Mouse (Mus musculus) right cerebral cortex, postnatal 25 days (tissue): ENCODE measurements around the gene Ppp1r13b.

Source experiments
- DNase-seq: peaks from one replicate; pipeline ENCODE4 v3.0.0; 2022

The Ppp1r13b gene

GRCm38 (mm10) chr12:111875499-111875898 is 32.4 kb downstream of the Ppp1r13b start:
- DNase-seq = no peak

GRCm38 (mm10) chr12:111874601-111875140 is 33.2 kb downstream of the Ppp1r13b start:
- no peak for DNase-seq

GRCm38 (mm10) chr12:111872079-111872478 is 35.8 kb downstream of the Ppp1r13b start:
- no peak for DNase-seq

GRCm38 (mm10) chr12:111870811-111871210 is 37.1 kb downstream of the Ppp1r13b start:
- DNase-seq = no peak

- no peak for DNase-seq
Observed at GRCm38 (mm10) chr12:111869806-111870205, 38.1 kb downstream of the Ppp1r13b start.

GRCm38 (mm10) chr12:111864206-111864824 is 43.6 kb downstream of the Ppp1r13b start:
- DNase-seq = no peak

GRCm38 (mm10) chr12:111855448-111855847 is 52.5 kb downstream of the Ppp1r13b start:
- no peak for DNase-seq

- no peak for DNase-seq
Observed at GRCm38 (mm10) chr12:111853546-111853945, 54.4 kb downstream of the Ppp1r13b start.

GRCm38 (mm10) chr12:111853011-111853436 is 54.9 kb downstream of the Ppp1r13b start:
- DNase-seq = no peak

- DNase-seq = no peak
Observed at GRCm38 (mm10) chr12:111851745-111852144, 56.2 kb downstream of the Ppp1r13b start.

- no peak for DNase-seq
Observed at GRCm38 (mm10) chr12:111851235-111851634, 56.7 kb downstream of the Ppp1r13b start.

GRCm38 (mm10) chr12:111848300-111848798 is 59.6 kb downstream of the Ppp1r13b start:
- no peak for DNase-seq

GRCm38 (mm10) chr12:111846815-111847214 is 61.1 kb downstream of the Ppp1r13b start:
- no peak for DNase-seq

- no peak for DNase-seq
Observed at GRCm38 (mm10) chr12:111845953-111846352, 62.0 kb downstream of the Ppp1r13b start.

GRCm38 (mm10) chr12:111843470-111843869 is 64.4 kb downstream of the Ppp1r13b start:
- no peak for DNase-seq

- DNase-seq = no peak
Observed at GRCm38 (mm10) chr12:111842565-111843433, 65.1 kb downstream of the Ppp1r13b start.

GRCm38 (mm10) chr12:111833457-111833856 is 74.5 kb downstream of the Ppp1r13b start:
- DNase-seq = no peak

GRCm38 (mm10) chr12:111832643-111833042 is 75.3 kb downstream of the Ppp1r13b start:
- DNase-seq = no peak

- DNase-seq = no peak
Observed at GRCm38 (mm10) chr12:111830375-111830774, 77.5 kb downstream of the Ppp1r13b start.

- DNase-seq = no peak
Observed at GRCm38 (mm10) chr12:111829954-111830353, 78.0 kb downstream of the Ppp1r13b start.

GRCm38 (mm10) chr12:111829447-111829846 is 78.5 kb downstream of the Ppp1r13b start:
- DNase-seq = no peak

- DNase-seq = no peak
Observed at GRCm38 (mm10) chr12:111827556-111827955, 80.4 kb downstream of the Ppp1r13b start.

- DNase-seq = no peak
Observed at GRCm38 (mm10) chr12:111821931-111822330, 86.0 kb downstream of the Ppp1r13b start.

GRCm38 (mm10) chr12:111820708-111821107 is 87.2 kb downstream of the Ppp1r13b start:
- no peak for DNase-seq
